Mouse (Mus musculus): ENCODE measurements around the gene Best2.

DNA sequence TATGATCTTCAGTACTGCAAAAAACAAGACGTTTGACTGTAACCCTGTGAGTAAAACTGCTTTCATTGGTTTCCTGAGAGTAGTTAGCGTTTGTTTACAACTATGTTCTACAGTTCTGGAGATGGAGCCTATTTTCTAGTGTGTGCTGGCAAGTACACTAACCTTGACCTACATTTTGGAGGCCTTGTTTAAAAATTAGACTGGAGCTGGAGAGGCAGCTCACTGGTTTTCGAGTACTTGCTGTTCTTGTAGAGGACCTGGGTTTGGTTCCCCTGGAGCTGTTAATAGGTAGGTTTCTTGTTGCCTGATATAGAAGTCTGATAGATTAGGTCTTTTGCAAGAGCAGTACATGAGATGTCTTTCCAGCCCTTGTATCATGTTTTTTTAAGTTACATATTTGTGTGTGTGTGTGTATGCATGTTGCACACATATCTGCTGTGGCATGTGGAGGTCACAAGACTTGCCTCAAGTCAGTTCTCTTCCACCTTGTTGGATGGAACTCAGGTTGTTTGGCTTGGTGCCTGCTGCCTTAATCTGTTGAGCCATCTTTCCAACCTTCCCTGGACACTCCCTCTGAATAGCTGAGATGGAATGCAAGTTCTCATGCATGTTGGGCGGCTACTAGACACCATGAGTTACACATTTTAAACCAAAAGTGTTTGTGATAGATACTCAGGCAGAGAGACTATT lies 18.4 kb upstream of the Best2 start:
- TF ChIP-seq GATA1 (IDR thresholded peaks at IDR 0.05; ENCODE audit: borderline replicate concordance, low read length) (no peak), FLI1 (IDR thresholded peaks at IDR 0.05; ENCODE audit: low read length) (no peak)
